Mouse (Mus musculus) midbrain, embryonic 13.5 days (tissue): ENCODE data around the gene Dnajc1. TPM values are rescaled to one million over a fixed set of nuclear protein-coding genes. Genes with fewer than 3 reads are reported as not detected.

Source experiments
- ATAC-seq: fragments of 200-750 bp; cut with Nextera tagmentation; 2 replicates; pipeline ENCODE4 v1.8.0; 2017; ENCODE audit warnings: mild to moderate bottlenecking, moderate TSS enrichment, moderate library complexity
- H3K27ac ChIP-seq: fragments of 300-500 bp; sonication (generic); 2 replicates; pipeline ENCODE4 v1.5.1; 2015; ENCODE audit warnings: inconsistent platforms, mild to moderate bottlenecking, moderate library complexity
- H3K27me3 ChIP-seq: fragments of 300-500 bp; sonication (generic); 2 replicates; pipeline ENCODE4 v1.6.1; 2015; ENCODE audit warnings: mild to moderate bottlenecking, inconsistent platforms
- H3K36me3 ChIP-seq: fragments of 300-500 bp; sonication (generic); 2 replicates; pipeline ENCODE4 v1.6.1; 2015; ENCODE audit warnings: mild to moderate bottlenecking, inconsistent platforms
- H3K4me1 ChIP-seq: fragments of 300-500 bp; sonication (generic); replicated peaks from 2 replicates; pipeline ENCODE4 v1.6.1; 2015; ENCODE audit warnings: inconsistent platforms
- H3K4me2 ChIP-seq: fragments of 300-500 bp; sonication (generic); replicated peaks from 2 replicates; pipeline ENCODE4 v1.6.1; 2015; ENCODE audit warnings: moderate library complexity, mild to moderate bottlenecking, inconsistent platforms
- H3K4me3 ChIP-seq: fragments of 300-500 bp; sonication (generic); replicated peaks from 2 replicates; pipeline ENCODE4 v1.5.1; 2015; ENCODE audit warnings: mild to moderate bottlenecking, inconsistent platforms
- H3K9ac ChIP-seq: fragments of 300-500 bp; sonication (generic); replicated peaks from 2 replicates; pipeline ENCODE4 v1.6.1; 2015; ENCODE audit warnings: mild to moderate bottlenecking, inconsistent platforms
- H3K9me3 ChIP-seq: fragments of 300-500 bp; sonication (generic); 2 replicates; pipeline ENCODE4 v1.6.1; 2016; ENCODE audit warnings: mild to moderate bottlenecking, inconsistent platforms
- WGBS: fragments of 180-500 bp; shearing (Covaris S2); methylation state at CpG from one replicate; pipeline ENCODE4 v1.1.7; 2015; 5-methylcytosine and 5-hydroxymethylcytosine counted together
- polyA plus RNA-seq: library from polyadenylated mRNA; unstranded; fragments of >200 nt; fragmentation: Nextera tagmentation; extraction: Ambion mirVana; gene quantifications from 2 replicates; pipeline ENCODE4 v1.2.1, GENCODE M21; 2015

The Dnajc1 gene
- polyA plus RNA-seq, 1 experiment from 2014 or later, result 24.1 TPM

- ATAC-seq, result no peak
- Histone ChIP-seq H3K9me3 (no peaks in the 10 kb centered on the region), H3K27me3 (no peaks in the 10 kb centered on the region), H3K9ac (no peak overlapping the region), H3K4me2 (no peak overlapping the region), H3K4me1 (no peaks in the 10 kb centered on the region), H3K4me3 (no peak overlapping the region), H3K36me3 (peaks cover 82% of the 10 kb centered on the region), H3K27ac (no peak overlapping the region)
- 78% methylated on average over 2 of the region's 2 CpGs for WGBS
These were observed 178.6 kb downstream of the Dnajc1 start for GRCm38 (mm10) chr2:18214031-18214430.

DNA sequence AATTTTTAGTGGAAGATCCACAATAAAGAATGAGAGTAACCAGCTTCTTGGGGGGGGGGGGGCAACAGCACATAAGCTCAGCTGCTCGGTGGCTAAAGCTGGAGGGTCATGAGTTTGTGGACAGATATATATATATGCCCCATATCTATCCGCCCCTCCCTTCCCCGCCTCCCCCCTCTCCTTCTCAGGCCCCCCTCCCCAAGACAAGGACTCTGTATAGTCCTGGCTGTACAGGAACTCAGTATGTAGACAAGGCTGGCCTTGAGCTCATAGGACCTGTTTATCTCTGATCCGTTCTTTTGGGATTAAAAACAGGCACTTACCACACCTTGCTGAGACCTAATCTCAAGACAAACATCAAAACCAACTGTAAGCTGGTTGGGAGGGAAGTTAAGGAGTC lies 182.7 kb downstream of the Dnajc1 start:
- Histone ChIP-seq H3K9me3 (no peaks in the 10 kb centered on the region), H3K27me3 (no peaks in the 10 kb centered on the region), H3K36me3 (peaks cover 76% of the 10 kb centered on the region), H3K27ac (no peak overlapping the region), H3K4me2 (no peak overlapping the region), H3K9ac (no peak overlapping the region), H3K4me3 (no peak overlapping the region), H3K4me1 (peaks cover 10% of the 10 kb centered on the region; the same call in 1 of the 2 replicates)
- ATAC-seq, result no peak
- WGBS, result 91% methylated on average over 4 of the region's 4 CpGs

- peaks cover 73% of the 10 kb centered on the region for H3K36me3 ChIP-seq
These were observed 183.3 kb downstream of the Dnajc1 start for GRCm38 (mm10) chr2:18209211-18209823.

GRCm38 (mm10) chr2:18208578-18208977 lies 184.1 kb downstream of the Dnajc1 start:
- Histone ChIP-seq H3K27me3 (no peaks in the 10 kb centered on the region), H3K4me1 (peaks cover 10% of the 10 kb centered on the region; the same call in 1 of the 2 replicates), H3K9ac (no peak overlapping the region), H3K4me2 (no peak overlapping the region), H3K4me3 (no peak overlapping the region), H3K36me3 (peaks cover 72% of the 10 kb centered on the region), H3K9me3 (no peaks in the 10 kb centered on the region), H3K27ac (no peak overlapping the region)
- WGBS, result 90% methylated on average over 6 of the region's 6 CpGs
- no peak for ATAC-seq

More at GRCm38 (mm10) chr2:18209211-18209823, 183.3 kb downstream of the Dnajc1 start:
- Histone ChIP-seq H3K9ac (no peak overlapping the region), H3K4me1 (peaks cover 10% of the 10 kb centered on the region; the same call in 1 of the 2 replicates), H3K9me3 (no peaks in the 10 kb centered on the region), H3K27me3 (no peaks in the 10 kb centered on the region), H3K27ac (no peak overlapping the region), H3K4me2 (no peak overlapping the region), H3K4me3 (no peak overlapping the region)
- 89% methylated on average over 7 of the region's 7 CpGs for WGBS
- ATAC-seq, result no peak

DNA sequence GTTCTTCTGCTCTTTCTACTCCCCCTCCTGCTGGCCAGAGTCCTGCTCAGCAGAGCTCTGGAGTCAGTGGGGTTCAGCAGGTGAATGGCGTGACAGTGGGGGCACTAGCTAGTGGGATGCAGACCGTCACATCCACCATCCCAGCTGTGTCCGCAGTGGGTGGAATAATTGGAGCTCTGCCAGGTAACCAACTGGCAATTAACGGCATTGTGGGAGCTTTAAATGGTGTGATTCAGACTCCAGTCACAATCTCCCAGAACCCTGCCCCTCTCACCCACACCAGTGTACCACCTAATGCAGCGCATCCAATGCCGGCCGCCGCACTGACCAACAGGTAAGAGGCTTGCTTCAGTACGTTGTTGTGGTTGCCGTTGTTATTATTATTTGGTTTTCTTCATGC lies 185.8 kb downstream of the Dnajc1 start:
- no peak overlapping the region for H3K4me2 ChIP-seq
- H3K4me1 ChIP-seq, result peaks cover 10% of the 10 kb centered on the region; the same call in 1 of the 2 replicates
- 75% methylated on average over 10 of the region's 10 CpGs for WGBS
- no peak overlapping the region for H3K9ac ChIP-seq
- peak overlapping the region; percentile 56; the same call in 1 of the 2 replicates for H3K27ac ChIP-seq
- H3K36me3 ChIP-seq, result peaks cover 70% of the 10 kb centered on the region
- no peaks in the 10 kb centered on the region for H3K9me3 ChIP-seq
- no peak overlapping the region for H3K4me3 ChIP-seq
- ATAC-seq, result peak; percentile 51; the same call in 1 of the 2 replicates
- no peaks in the 10 kb centered on the region for H3K27me3 ChIP-seq

DNA sequence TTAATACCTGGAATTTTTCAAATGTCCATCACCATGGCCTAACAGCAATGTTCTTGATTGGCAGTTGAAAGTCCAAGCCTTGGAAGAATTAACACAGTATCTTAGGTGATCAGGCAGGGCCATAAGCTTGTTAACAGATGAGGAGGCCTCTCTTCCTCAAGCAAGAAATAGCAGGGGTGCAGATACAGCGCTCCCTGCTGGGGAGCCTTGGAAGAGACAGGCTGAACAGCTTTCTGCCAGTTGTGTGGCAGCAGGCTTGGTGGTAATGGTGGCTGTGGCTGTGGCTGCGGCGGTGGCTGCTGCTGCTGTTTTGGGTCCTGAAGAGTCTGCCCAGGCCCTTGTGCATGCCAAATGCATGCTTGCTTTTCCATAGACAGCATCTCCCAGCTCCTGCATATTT lies 187.5 kb downstream of the Dnajc1 start:
- Histone ChIP-seq H3K9ac (no peak overlapping the region), H3K36me3 (peaks cover 66% of the 10 kb centered on the region), H3K27ac (no peak overlapping the region), H3K4me3 (no peak overlapping the region), H3K9me3 (no peaks in the 10 kb centered on the region), H3K27me3 (no peaks in the 10 kb centered on the region), H3K4me1 (peaks cover 10% of the 10 kb centered on the region; the same call in 1 of the 2 replicates), H3K4me2 (no peak overlapping the region)
- ATAC-seq, result no peak
- 77% methylated on average over 3 of the region's 3 CpGs for WGBS

DNA sequence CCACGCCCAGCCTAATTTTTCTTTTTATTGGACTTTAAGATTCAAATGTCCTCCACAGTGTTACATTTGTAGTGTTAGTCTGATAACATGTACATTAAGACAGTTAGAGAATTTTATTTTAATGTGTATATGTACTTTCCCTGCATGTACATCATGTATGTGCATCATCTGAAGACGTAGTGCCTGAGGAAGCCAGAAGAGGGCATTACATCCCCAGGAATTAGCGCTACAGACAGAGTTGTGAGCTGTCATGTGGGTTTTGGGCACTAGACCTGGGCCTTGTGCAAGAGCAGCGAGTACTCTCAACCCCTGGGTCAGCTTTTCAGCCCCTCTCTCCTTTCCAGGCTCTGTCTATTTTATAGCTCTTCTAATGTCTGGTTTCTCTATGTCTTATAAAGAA lies 189.7 kb downstream of the Dnajc1 start:
- Histone ChIP-seq H3K4me1 (peaks cover 8% of the 10 kb centered on the region; the same call in 1 of the 2 replicates), H3K9me3 (no peaks in the 10 kb centered on the region), H3K4me2 (no peak overlapping the region), H3K27me3 (no peaks in the 10 kb centered on the region), H3K36me3 (peaks cover 63% of the 10 kb centered on the region), H3K27ac (no peak overlapping the region), H3K9ac (no peak overlapping the region), H3K4me3 (no peak overlapping the region)
- no peak for ATAC-seq
- WGBS, result 99% methylated on average over 4 of the region's 4 CpGs

DNA sequence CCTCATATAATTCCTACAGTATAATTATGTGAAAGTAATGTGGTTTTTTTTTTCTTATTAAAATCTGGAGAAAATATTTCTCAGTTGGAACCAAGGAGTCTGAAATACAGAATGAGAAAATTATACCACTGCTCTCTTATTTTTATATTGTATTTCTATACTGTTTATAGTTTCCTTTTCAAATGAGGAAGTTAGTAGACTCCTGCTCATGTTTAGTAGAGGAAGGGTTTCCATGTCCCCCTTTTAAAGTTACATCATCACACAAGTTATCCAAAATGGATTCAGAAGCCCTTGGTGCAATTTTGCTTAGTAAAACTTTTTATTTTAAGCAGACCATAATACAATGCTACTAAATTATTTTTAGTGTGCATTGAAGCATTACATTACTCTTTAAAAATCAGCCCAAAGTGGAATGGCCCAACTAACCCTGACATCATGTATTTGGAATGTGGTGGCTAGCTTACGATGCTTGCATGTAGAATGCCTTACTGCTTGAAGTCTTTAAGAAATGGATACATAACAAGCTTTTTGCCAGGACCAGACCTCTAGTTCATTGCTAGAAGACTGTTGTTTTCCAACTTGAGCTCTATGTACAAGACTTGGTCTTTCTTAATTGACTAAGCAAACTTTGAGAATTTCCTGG lies 190.7 kb downstream of the Dnajc1 start:
- 93% methylated on average over 1 of the region's 1 CpGs for WGBS
- H3K36me3 ChIP-seq, result peaks cover 58% of the 10 kb centered on the region
- ATAC-seq, result no peak

GRCm38 (mm10) chr2:18195691-18196396 lies 196.8 kb downstream of the Dnajc1 start:
- ATAC-seq, result no peak
- Histone ChIP-seq H3K9me3 (no peaks in the 10 kb centered on the region), H3K27ac (no peak overlapping the region), H3K4me3 (no peak overlapping the region), H3K36me3 (peaks cover 35% of the 10 kb centered on the region), H3K27me3 (no peaks in the 10 kb centered on the region), H3K4me2 (no peak overlapping the region), H3K9ac (no peak overlapping the region), H3K4me1 (no peaks in the 10 kb centered on the region)
- 84% methylated on average over 3 of the region's 3 CpGs for WGBS

More for the DNA sequence above, 190.7 kb downstream of the Dnajc1 start:
- no peak overlapping the region for H3K27ac ChIP-seq
- H3K9ac ChIP-seq, result no peak overlapping the region
- no peaks in the 10 kb centered on the region for H3K9me3 ChIP-seq
- H3K27me3 ChIP-seq, result no peaks in the 10 kb centered on the region
- H3K4me1 ChIP-seq, result peaks cover 3% of the 10 kb centered on the region; the same call in 1 of the 2 replicates
- no peak overlapping the region for H3K4me3 ChIP-seq
- no peak overlapping the region for H3K4me2 ChIP-seq

DNA sequence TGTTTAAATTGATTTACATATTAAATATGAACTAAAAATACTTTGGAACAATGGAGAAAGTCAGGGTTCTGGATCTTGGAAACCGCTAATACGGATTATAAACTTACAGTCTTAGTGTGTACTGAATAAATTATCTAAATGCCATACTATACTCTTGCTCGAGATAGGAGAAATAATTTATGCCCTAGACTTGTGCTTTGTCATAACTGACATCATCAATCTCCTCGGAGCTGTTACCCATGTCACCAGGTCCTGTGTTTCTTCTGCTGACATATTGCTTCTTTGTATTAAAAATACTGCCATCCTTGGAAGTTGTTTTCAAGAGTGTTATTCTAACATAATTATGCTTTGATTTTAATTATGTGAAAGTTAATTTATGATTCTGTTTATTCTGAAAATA lies 197.3 kb downstream of the Dnajc1 start:
- no peaks in the 10 kb centered on the region for H3K4me1 ChIP-seq
- no peak overlapping the region for H3K4me3 ChIP-seq
- no peak overlapping the region for H3K4me2 ChIP-seq
- peaks cover 34% of the 10 kb centered on the region for H3K36me3 ChIP-seq
- 89% methylated on average over 4 of the region's 4 CpGs for WGBS
- no peaks in the 10 kb centered on the region for H3K9me3 ChIP-seq
- no peak overlapping the region for H3K9ac ChIP-seq
- no peak for ATAC-seq
- no peaks in the 10 kb centered on the region for H3K27me3 ChIP-seq
- H3K27ac ChIP-seq, result no peak overlapping the region

DNA sequence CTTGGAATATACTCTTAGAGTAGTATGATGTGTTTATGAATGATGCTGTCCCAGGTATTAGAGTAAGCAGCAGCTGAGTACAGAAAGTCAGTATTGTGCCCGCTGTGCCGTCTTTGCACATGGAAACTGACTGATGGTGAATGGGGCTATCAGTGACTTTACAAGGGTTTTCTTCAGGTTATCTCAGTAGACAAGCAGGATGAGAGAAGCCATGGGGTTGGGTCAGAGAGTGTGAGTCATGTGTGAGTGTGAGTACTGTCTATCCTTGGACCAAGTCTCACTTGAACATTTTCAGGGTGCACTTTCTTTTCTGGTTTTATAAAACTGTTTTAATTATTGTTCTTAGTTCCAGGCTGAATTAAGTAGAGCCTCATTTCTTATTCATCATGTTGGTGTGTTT lies 204.3 kb downstream of the Dnajc1 start:
- WGBS, result 97% methylated on average over 2 of the region's 2 CpGs
- no peaks in the 10 kb centered on the region for H3K9me3 ChIP-seq
- no peaks in the 10 kb centered on the region for H3K4me1 ChIP-seq
- H3K4me2 ChIP-seq, result no peak overlapping the region
- H3K27me3 ChIP-seq, result no peaks in the 10 kb centered on the region
- H3K4me3 ChIP-seq, result no peak overlapping the region
- peaks cover 54% of the 10 kb centered on the region for H3K36me3 ChIP-seq
- H3K9ac ChIP-seq, result no peak overlapping the region
- no peak for ATAC-seq
- no peak overlapping the region for H3K27ac ChIP-seq

DNA sequence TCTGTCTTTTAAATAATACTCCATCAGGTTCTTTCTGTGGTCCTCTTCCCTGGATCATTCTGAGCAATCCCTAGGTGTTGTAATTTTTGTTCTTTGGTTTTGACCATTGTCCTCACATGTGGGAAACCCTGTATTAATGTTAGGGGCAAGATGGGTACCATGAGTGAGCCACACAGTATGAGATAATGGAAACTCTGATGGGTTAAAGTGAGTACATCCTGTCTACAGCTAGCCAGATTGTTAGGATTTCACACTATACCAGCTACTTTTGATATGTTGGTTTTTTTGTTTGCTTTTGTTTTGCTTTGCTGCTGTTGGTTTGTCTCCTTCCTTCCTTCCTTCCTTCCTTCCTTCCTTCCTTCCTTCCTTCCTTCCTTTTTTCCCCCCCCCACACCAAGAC lies 209.6 kb downstream of the Dnajc1 start:
- H3K4me3 ChIP-seq, result no peak overlapping the region
- no peak for ATAC-seq

More for the DNA sequence above, 209.6 kb downstream of the Dnajc1 start:
- Histone ChIP-seq H3K9me3 (no peaks in the 10 kb centered on the region), H3K36me3 (peaks cover 32% of the 10 kb centered on the region), H3K4me2 (no peak overlapping the region), H3K9ac (no peak overlapping the region), H3K27me3 (no peaks in the 10 kb centered on the region), H3K4me1 (no peaks in the 10 kb centered on the region), H3K27ac (no peak overlapping the region)
